Mouse (Mus musculus) common myeloid progenitor, adult 5-6 weeks (primary cell): ENCODE data around the gene Dph6. TPM values are rescaled to one million over a fixed set of nuclear protein-coding genes. Genes with fewer than 3 reads are reported as not detected.
"Not testable (repeated sequence)": the region's sequence is repeated elsewhere in the genome, so short reads cannot be mapped to it uniquely, and the experiment has no call there.

ENCODE experiments used
- ATAC-seq: replicated peaks from 2 replicates; pipeline ENCODE4 v1.8.0; 2016; ENCODE audit warnings: low read depth, mild to moderate bottlenecking, moderate TSS enrichment, inconsistent platforms; ENCODE audit not compliant: poor library complexity, severe bottlenecking
- total RNA-seq: library from RNA; stranded (forward); fragments of 200-1000, 187-1606 nt; gene quantifications from 2 replicates; pipeline ENCODE4 v1.2.3, GENCODE M21; 2017

Dph6 gene
- total RNA-seq, result 17.9 and 24.4 TPM in 2 replicates

GRCm38 (mm10) chr2:114654365-114655239 is at the start of gene Dph6:
Gene Dph6, minus strand, starts transcription at chr2:114654964.
- ATAC-seq, result peak; percentile 94

DNA sequence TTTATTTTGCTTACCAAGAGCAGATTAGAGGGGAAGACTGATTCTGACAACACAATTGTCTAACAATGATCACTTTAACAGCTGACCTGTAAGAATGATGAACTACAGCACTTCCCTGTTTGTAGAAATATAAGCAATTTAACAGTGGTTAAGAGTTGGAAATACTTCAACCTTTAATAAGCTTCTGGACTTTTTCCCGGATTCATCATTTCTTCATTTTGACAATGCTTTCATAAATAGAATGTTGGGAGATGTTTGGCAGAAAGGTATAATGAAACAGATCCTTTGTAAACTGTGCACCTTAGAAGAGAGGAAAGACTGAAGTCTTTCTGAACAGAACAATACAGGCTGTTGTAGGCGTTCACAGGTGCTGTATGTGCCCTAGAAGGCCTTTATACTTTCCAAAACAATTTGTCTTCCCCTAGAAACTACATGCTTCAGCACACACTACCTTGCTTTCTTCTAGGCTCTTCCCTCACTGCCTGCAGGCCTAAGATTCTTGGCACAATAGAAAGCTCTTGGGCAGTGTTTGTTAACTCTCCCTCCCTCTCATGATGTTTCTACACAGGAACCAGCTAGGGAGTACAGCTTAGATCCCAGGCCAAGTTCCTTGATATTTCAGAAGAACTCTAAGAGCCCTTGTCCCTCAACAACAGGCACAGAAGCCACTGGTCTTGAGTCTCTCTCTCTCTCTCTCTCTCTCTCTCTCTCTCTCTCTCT is 46.4 kb upstream of the Dph6 start:
- no peak for ATAC-seq

DNA sequence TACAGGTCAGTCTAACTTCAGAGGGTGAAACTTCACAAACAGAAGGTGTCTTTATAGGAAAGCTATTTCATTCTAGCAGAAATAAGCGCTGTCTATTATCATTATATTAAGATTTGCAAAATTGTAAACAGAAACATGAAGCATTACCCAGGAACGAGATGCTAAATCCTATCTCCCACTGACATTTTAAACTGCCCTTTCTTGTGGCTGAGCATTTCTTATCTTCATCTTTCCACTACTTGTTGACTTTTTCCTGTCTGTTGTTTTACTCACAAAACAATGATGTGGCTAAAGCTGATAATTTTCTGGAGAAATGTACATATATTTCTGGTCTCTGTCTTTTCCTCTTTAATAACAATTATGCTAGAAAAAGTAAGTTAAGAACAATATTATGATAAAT is 36.8 kb upstream of the Dph6 start:
- no peak for ATAC-seq

DNA sequence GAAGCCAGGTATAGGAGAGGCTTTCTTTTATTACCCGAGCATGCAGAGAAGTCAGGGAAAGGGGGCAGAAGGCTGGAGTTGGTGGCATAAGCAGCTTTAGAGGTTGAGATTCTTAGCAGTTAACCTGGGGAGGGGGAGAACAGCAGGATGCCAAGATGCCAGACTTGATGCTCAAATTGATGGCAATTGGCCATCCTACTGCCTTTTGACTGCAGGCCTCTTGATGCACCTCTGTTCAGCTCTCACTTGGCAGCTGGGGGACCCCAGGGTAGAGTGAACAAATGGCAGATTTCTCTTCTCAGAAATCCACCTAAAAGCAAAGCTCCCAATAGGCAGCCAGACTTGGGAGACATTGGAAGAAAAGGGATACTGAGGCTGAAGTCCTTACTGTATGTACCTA is 32.7 kb upstream of the Dph6 start:
- ATAC-seq, result no peak

- no peak for ATAC-seq
Observed at GRCm38 (mm10) chr2:114687081-114687480, 32.3 kb upstream of the Dph6 start.

- no peak for ATAC-seq
Observed at GRCm38 (mm10) chr2:114673831-114674230, 19.1 kb upstream of the Dph6 start.

GRCm38 (mm10) chr2:114670983-114671382 is 16.2 kb upstream of the Dph6 start:
- ATAC-seq, result no peak

DNA sequence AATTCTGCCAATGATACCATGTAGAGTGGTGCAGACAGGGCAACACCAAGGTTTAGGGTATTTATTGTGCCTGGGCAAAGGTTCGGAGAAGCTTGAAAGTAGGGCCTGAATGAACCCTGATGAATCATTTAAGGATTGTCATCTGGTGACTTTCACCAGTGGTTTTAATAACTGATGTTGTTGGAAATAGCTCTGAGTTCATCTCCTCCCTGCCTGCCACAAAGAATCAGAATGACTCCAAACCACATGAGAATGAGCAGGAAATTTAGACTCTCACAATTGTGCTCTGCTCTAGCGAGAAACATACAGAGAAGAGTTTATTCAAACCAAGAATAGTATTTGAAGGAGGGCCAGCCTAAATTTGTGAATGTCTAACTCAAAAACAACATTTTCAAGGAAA is 4.2 kb upstream of the Dph6 start:
- no peak for ATAC-seq

DNA sequence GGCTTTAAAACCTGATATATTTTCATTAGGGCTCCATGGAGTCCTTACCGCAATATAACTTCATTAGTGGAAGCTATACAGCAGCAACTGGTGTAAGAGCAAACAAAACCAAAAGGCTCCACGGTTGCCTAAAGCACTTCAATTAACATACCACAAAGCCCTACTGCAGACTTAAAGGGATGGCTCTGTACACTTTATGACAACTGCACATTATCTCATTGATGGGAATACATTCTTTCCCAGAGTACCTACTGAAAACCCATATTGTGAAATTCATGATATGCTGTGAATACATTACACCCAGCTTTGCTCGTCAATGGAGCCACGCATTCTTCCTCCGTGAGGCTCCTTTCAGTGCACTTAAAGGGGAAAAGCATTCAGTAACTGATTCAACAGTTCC is 8.5 kb downstream of the Dph6 start:
- no peak for ATAC-seq

DNA sequence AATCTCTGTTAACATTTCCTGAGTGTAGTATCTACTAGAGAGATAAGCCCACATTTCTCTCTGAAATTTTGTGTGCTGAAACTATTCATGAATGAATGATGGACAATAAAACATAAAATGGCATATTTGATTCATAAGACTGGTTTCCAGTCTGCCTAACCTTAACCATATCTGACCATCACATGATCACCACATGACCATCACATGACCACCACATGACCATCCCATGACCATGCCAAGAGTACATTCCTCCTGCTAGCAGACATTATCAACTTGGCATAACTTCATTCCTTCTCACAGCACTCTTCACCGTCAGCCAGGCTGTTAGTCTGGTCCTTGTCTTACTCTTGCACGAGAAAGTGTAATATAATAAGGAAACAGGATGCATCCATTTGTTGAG is 10.9 kb downstream of the Dph6 start:
- no peak for ATAC-seq

DNA sequence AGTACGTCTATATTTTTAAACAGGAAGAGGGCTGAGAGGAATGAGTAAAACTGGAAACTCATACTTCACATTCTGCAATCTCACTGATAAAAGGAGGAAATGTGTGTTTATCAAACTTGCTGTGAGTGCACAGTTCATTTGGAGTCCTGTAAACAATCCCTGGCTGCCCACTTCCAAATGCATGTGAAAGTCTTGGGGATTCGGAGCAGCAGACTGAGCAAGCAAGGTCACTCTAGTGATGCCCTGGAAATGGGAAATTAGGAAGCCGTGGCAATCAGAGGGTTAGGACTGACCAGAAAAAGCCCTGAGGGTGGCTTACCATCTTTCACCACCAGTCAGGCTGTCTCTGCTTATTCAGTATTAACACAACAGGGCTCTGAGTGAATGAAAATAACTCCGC is 30.1 kb downstream of the Dph6 start:
- no peak for ATAC-seq

DNA sequence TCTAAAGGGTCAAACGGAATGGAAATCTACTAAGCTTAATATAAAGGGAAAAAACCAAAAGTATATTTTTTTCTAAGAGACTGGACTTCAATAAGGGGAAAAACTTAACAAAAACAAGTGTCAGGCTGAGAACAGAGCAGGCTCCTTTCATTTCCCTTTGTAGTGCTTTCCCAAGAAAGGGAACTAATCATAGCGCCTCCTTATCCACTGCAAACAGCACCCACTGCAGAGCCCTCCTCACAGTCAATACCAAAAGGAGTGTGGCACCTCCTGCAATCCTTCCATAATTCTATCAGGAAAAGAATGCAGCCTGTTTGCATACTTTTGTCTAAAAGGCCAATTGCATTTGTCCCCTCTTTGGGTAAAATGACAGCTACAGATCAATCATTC is 32.2 kb downstream of the Dph6 start:
- 0 out of 2 replicates have a peak, but pooled peaks have one; percentile 22 for ATAC-seq

GRCm38 (mm10) chr2:114621781-114622549 is 32.8 kb downstream of the Dph6 start:
- 0 out of 2 replicates have a peak, but pooled peaks have one; percentile 56 for ATAC-seq

DNA sequence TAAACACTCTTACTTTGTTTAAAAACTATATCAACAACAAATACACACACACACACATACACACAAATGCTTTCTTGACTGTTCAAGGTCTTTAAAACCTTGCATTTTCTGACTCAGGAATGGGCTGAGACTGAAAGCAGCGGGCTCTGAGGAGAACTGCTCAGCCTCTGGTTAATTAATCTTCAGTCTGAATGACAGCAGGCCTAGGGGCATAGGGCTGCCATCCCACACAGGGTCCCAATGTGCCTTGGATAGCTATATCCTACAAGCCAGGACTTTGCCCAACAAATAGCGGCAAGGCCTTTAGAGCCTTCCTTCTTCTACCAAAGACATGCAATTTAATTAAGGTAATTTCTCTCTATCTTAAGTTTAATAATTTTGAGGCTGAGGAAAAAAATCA is 43.2 kb downstream of the Dph6 start:
- no peak for ATAC-seq

GRCm38 (mm10) chr2:114610110-114610509 is 44.7 kb downstream of the Dph6 start:
- no peak for ATAC-seq

DNA sequence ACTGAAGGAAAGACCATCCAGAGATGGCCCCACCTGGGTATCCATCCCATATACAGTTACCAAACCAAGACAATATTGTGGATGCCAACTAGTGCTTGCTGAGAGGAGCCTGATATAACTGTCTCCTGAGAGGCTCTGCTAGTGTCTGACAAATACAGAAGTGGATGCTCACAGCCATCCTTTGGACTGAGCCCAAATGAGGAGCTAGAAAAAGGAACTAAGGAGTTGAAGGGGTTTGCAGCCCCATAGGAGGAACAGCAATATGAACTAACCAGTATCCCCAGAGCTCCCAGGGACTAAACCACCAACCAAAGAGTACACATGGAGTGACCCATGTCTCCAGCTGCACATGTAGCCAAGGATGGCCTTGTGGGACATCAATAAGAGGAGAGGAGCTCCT is 49.6 kb downstream of the Dph6 start:
- ATAC-seq, result not testable (repeated sequence)

DNA sequence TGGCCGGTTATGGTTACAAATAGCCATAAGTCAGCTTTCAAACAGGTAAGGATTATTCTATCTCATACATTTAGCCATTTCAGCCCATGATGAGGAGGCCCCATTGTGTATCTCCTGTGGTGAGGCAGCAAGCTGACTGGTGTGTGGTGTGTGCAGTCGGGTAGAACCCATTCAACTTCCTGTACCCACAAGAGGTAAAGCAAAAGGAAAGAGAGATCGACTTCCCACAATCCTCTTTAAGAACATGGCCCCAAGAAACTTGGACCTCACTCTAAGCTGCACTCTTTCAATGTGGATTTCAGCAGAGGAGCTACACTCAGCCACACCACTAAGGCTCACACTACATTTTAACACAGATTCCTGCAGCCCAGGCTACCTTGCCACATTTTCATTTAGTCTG is 53.6 kb downstream of the Dph6 start:
- no peak for ATAC-seq

- ATAC-seq, result peak; percentile 50; the same call in 1 of the 2 replicates
Observed at GRCm38 (mm10) chr2:114599793-114600192, 55.0 kb downstream of the Dph6 start.

DNA sequence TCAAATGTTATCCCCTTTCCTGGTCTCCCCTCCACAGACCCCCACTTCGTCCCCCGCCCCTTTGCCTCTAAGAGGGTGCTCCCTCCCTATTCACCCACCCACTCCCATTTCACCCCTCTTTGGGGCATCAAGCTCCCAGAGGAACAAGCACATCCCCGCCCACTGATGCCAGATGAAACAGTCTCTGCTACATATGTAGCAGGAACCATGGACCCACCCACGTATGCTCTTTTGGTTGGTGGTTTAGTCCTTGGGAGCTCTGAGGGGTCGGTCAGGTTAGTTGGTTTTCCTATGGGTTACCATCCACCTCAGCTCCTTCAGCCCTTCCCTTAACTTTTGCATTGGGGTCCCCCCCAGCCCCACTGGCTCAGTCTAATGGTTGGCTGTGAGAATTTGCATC is 61.4 kb downstream of the Dph6 start:
- ATAC-seq, result no peak

DNA sequence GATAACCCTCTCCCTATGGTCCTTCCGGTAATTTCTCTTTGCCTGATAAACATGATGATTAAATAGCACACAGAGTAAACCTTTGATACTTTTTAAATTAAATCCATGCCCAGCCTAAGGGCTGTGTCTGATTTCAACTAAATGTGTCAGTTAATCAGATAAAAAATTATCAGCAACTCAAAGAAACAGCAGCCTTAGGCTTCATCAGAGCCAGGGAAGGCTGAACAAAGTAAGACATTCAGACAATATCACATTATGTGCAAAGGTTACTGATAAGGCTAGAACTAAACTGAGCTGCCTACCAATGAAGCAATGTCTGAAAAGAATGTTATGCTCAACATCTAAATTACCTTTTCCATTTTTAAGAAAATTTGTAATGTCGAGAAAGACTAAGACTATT is 74.0 kb downstream of the Dph6 start:
- ATAC-seq, result no peak
